Mouse (Mus musculus): ENCODE results near the gene Vwa5a. TPM values are rescaled to one million over a fixed set of nuclear protein-coding genes. Genes with fewer than 3 reads are reported as not detected.

Vwa5a gene
- 10 to 100 TPM; 28.7 to 33.5 TPM for total RNA-seq (2021)

- intact Hi-C loops (cut with DNase I): no loop called here
- DNase-seq (ENCODE audit: low spot score): no peak
Observed at GRCm38 (mm10) chr9:38718102-38718501, at the start of gene Vwa5a. Gene Vwa5a (plus strand): TSS chr9:38718268.

GRCm38 (mm10) chr9:38672887-38673286 lies 45.2 kb upstream of the Vwa5a start:
- intact Hi-C loops (cut with DNase I): no loop called here
- DNase-seq (ENCODE audit: low spot score): no peak

- intact Hi-C loops (cut with DNase I): no loop called here
- DNase-seq (ENCODE audit: low spot score): no peak
Observed at GRCm38 (mm10) chr9:38674501-38674900, 43.6 kb upstream of the Vwa5a start, which contains the start of gene Olfr918. Gene Olfr918 (minus strand): TSS chr9:38674601.

- intact Hi-C loops (cut with DNase I): no loop called here
- no peak for DNase-seq (ENCODE audit: low spot score)
Observed at GRCm38 (mm10) chr9:38718927-38719441, 916 bp downstream of the Vwa5a start.

- DNase-seq (ENCODE audit: low spot score): no peak
- intact Hi-C loops (cut with DNase I): no loop called here
Observed at GRCm38 (mm10) chr9:38724044-38724443, 6.0 kb downstream of the Vwa5a start.

GRCm38 (mm10) chr9:38728218-38728617 lies 10.2 kb downstream of the Vwa5a start:
- intact Hi-C loops (cut with DNase I): no loop called here
- DNase-seq (ENCODE audit: low spot score): no peak

- intact Hi-C loops (cut with DNase I): no loop called here
- no peak for DNase-seq (ENCODE audit: low spot score)
Observed at GRCm38 (mm10) chr9:38741408-38741807, 23.3 kb downstream of the Vwa5a start.

GRCm38 (mm10) chr9:38744619-38745315 lies 26.7 kb downstream of the Vwa5a start:
- intact Hi-C loops (cut with DNase I): no loop called here

GRCm38 (mm10) chr9:38751999-38752398 lies 33.9 kb downstream of the Vwa5a start, which contains the start of gene Olfr920:
Gene Olfr920 (plus strand): TSS chr9:38752299.
- intact Hi-C loops (cut with DNase I): no loop called here
- no peak for DNase-seq (ENCODE audit: low spot score)

More at GRCm38 (mm10) chr9:38744619-38745315, 26.7 kb downstream of the Vwa5a start:
- DNase-seq (ENCODE audit: low spot score): no peak

GRCm38 (mm10) chr9:38772768-38773167 lies 54.7 kb downstream of the Vwa5a start, which contains the start of gene Olfr921:
Gene Olfr921 (plus strand): TSS chr9:38773068.
- no peak for DNase-seq (ENCODE audit: low spot score)
- intact Hi-C loops (cut with DNase I): no loop called here

- DNase-seq (ENCODE audit: low spot score): no peak
- intact Hi-C loops (cut with DNase I): no loop called here
Observed at GRCm38 (mm10) chr9:38792689-38793088, 74.6 kb downstream of the Vwa5a start.

Other genes with a start within 250 kb of the Vwa5a start
- gene Olfr905, start 247.2 kb upstream of the Vwa5a start, total RNA-seq (2021): not detected
- gene Olfr906, start 231.2 kb upstream of the Vwa5a start, total RNA-seq (2021): not detected
- not detected for gene Olfr907, start 222.5 kb upstream of the Vwa5a start, total RNA-seq (2021)
- not detected for gene Olfr911-ps1, start 196.7 kb upstream of the Vwa5a start, total RNA-seq (2021)
- gene Olfr910, start 180.4 kb upstream of the Vwa5a start, total RNA-seq (2021): not detected
- gene Olfr912, start 138.1 kb upstream of the Vwa5a start, total RNA-seq (2021): not detected
- gene Olfr913, start 125.5 kb upstream of the Vwa5a start, total RNA-seq (2021): not detected
- gene Olfr914, start 113.2 kb upstream of the Vwa5a start, total RNA-seq (2021): not detected
- gene Olfr916, start 58.4 kb upstream of the Vwa5a start, total RNA-seq (2021): not detected
- gene Olfr917, start 52.4 kb upstream of the Vwa5a start, total RNA-seq (2021): not detected
- not detected for gene Olfr918, start 43.7 kb upstream of the Vwa5a start, total RNA-seq (2021)
- not detected for gene Olfr919, start 14.6 kb upstream of the Vwa5a start, total RNA-seq (2021)
- gene Olfr920, start 34.0 kb downstream of the Vwa5a start, total RNA-seq (2021): under 1 TPM; 0.06 to 0.08 TPM
- gene Olfr921, start 54.8 kb downstream of the Vwa5a start, total RNA-seq (2021): not detected
- gene Olfr922, start 96.3 kb downstream of the Vwa5a start, total RNA-seq (2021): not detected
- gene Olfr923, start 108.3 kb downstream of the Vwa5a start, total RNA-seq (2021): not detected
- gene Olfr924, start 126.2 kb downstream of the Vwa5a start, total RNA-seq (2021): not detected
- gene Olfr26, start 136.8 kb downstream of the Vwa5a start, total RNA-seq (2021): not detected
- not detected for gene Olfr926, start 158.9 kb downstream of the Vwa5a start, total RNA-seq (2021)
- gene Olfr930, start 211.5 kb downstream of the Vwa5a start, total RNA-seq (2021): not detected

All from heart, postnatal 25 days (tissue).